Mouse (Mus musculus) urinary bladder, postnatal 10 days (tissue): ENCODE measurements at regions not wholly inside any gene's neighbourhood (a gene's known extent, or its start where the extent isn't known, plus 50 kb on each side); places are given as distances from the start of the nearest gene placed in this dataset.

ENCODE experiments used
- DNase-seq: peaks from one replicate; pipeline ENCODE4 v3.0.0; 2022; ENCODE audit warnings: low spot score

DNA sequence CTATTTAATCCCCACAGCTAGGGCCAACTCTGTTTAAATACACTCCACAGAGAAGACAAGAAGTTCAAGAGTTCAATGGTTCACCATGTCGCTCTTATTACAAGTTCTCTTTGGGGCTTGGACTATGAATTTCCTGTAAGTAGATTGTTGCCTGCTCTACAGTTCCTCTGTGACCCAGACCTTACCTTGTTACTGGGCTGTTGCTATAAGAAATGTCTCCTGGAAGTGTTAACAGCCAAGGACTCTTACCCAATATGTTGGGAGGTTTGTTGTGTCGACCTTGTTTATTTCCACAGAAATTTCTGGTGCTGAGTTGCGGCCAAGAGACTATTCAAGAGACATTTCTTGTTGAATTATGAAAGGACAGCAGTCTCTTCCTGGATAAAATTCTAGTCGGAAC lies 78.3 kb upstream of the Thbs1 start:
- no peak for DNase-seq

DNA sequence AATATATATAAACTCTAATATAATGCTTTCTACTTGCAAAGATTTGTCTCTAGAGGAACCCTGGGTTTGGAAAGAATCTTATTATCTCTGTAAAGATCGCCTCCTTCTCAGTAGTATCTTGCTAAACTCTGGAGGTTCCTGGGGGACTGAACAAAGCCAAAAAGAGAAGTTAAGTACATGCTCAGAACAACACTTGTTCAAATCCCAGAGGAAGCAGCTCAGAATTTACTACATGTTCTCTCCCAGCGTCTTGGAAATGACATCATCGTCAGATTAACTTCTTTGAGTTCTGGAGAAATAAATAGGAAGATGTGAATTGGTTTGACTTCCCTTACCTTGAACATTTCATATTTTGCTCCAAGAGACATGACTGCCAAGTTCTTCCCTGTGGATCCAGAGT lies 77.7 kb upstream of the Thbs1 start:
- no peak for DNase-seq

GRCm38 (mm10) chr2:118035333-118035732 lies 76.3 kb upstream of the Thbs1 start:
- DNase-seq = no peak

- no peak for DNase-seq
Observed at GRCm38 (mm10) chr2:118038859-118039818, 72.5 kb upstream of the Thbs1 start.

DNA sequence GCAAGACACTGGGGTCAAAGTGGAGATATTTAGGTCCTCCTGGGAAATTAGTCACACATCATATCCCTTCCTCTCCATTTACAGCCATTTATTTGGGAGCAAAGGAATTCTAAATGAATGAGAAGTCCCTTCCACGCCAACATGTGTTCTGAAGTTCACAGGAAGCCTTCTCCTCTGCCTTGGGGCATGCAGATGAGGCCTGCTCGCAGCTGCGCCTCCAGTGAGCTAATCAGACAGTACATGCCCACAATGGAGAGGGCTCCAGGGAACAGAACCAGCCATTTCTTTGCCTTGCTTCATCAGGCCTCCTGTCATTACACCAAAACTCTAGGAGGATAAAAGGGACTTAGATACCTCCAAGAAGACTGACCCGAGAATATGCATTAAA lies 71.9 kb upstream of the Thbs1 start:
- DNase-seq = no peak

DNA sequence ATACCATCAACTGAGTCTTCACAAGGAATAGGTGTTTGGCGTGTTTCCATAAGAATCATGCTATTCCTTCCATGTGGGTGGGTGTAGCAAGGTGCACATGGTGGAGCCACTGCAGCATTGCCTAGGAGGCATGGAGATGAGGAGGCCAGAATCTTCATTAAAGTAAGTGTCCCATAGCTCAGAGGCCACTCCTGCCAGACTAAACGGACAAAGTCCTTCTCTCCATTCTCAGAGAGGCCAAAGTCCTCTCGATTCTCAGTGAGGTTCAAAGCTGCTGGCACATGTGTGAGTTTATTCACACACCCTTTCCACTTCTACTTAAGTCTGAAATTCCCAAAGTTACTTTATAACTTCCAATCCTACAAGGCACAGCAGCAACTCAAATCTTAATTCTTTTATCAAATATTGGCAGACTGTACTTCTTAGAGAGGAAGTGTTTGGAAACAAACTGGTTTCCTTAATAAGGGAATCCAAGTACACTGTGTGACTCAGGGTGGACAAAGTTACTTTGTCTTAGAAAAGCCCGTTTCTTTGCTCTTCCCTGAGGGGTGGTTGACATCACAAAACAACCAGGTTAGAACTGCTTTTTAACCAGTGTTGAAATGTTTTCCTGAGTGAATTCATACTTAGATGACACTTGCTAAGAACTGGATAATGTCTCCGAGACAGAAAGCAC lies 69.2 kb upstream of the Thbs1 start:
- DNase-seq = no peak

DNA sequence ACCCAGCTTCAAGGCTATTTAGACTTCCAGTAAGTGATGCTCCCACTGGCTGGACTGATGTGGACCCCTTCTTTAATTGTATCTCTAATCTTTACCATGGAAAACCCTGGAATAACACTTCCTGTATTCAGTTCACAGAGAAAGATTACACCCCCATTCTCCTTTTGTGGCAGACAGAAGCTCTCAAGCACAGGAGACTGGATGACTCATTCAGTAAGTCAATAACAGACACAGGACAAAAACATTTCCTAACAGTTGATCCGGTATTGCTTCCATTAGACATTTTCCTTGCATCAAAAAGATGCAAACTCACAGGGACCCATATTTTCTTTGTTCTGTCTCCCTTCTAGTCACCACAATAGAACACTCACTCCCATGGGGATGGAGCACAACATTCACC lies 67.0 kb upstream of the Thbs1 start:
- no peak for DNase-seq

DNA sequence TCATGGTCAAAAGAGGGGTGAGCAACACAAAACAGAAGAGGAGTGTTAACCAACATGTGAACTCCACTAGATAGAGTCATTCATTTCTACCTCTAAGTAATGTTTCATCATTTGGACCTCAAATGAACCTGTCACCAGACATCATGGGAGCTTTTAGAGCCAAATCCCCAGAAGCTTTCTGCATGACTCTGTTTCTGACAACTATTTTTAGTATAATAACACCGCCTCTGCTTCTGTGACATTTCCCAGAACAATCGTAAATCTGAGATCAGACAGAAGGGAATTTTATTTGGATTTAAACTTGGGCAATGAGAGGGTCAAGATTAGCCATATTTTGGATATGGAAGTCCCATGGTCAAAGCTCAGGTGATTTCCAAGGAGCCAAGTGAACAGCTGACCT lies 61.4 kb upstream of the Thbs1 start:
- no peak for DNase-seq

- DNase-seq = no peak
Observed at GRCm38 (mm10) chr2:118051610-118052009, 60.1 kb upstream of the Thbs1 start.

DNA sequence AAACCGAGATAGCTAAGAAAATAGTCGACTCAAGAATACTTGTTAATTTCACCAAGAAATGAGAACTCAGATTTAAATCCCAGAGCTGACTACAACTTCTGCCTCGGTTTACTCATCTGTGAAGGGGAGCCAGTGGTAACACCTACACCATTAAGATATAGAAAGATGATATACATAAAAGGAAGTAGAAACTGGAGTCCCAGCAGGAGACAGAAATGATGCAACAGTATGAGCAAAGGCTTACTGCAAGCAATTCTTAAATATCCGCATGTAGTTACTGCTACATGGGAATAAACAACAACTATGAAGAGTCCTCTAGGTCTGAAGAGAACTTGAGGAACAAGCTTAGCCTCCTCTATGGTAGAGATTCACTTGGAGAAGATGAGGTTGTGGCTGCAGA lies 58.2 kb upstream of the Thbs1 start:
- DNase-seq = no peak

GRCm38 (mm10) chr2:118058654-118059395 lies 52.9 kb upstream of the Thbs1 start:
- DNase-seq = no peak

DNA sequence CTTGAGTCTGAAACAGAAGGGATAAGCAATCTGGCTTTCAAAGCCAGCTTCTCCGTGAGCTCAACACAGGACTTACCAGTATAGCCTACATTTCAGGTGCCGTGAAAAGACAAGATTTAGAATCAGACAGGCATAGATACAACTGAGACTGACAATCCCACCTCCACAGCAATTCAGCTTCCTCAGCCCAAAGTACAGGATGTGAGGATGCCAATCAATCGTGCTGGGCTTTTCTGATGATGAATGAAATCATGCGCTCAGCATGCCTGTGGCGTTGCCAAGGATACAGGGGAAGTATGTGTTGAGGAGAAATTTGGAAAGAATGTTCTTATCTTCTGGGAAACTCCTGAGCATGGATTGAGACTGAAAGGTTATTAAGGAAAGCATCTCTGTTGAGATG lies 50.4 kb upstream of the Thbs1 start:
- DNase-seq = no peak
